Mouse (Mus musculus) R1 (cell line): ENCODE measurements around the gene Pdia5.
A peak's percentile ranks its signal among the peaks of the same experiment; 100 is the strongest.

Source experiments
- DNase-seq: peaks from one replicate; pipeline ENCODE4 v3.0.0-alpha.2; 2018; ENCODE audit warnings: low read depth, low spot score

Pdia5 gene

DNA sequence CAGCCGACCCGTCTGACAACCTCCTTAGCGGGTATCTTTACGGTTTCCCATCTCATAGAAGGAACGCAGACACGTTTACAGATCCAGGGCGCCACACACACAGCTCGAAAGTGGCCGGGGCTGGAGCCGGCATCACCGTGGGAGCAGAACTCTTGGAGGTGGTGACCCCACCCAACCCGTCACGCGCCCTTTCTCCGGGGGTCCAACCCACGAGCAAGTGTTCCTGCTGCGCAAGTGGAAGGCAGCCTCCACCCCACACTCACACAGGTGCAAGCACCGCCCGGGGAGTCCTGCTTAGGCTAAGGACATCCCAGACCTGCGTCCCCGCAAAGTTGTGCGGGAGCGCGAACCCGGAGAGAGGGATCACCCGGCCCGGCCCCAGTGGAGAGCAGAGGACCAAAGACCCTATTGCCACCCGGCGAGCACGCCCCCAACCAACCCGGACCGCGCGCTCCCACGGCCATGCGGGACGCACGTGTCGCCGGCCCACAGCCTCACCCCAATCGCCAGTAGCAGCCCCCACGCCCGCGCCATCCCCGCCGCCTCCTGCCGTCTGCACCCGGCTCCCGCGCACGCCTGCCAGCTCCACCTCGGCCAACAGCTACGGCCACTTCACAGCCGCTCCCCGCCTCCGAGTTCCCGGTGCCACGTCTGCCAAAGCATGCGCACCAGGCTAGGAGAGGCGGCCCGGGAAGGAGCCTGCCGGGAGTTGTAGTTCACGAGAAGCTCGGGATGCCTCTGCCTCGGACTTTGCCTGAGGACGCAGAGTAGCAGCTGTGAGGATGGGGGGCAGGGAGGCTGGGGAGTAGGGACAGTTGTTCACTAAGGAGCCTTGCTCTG, at the start of gene Pdia5:
Gene Pdia5, minus strand, starts transcription at position 643 of the 840 bp plus-strand sequence.
- DNase-seq = peak; percentile 89

DNA sequence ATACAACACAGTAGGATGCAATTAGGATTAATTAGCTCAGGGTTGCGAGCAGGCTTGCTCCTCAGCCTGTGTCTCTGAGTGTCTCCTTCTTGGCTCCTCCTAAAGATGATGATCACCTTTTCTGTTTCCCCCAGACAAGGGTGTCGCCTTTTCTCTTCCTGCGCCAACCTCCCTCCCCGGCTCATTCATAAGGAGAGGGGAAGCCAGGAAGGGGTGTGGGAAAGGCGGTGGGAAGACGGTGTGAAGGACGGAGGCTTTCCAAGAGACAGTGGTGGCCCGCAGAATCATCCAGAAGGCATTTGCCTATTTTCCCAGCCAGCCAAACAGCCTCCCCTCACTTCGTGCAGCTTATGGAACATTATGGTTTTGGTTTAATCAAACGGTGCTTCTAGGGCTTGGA, 48.4 kb upstream of the Pdia5 start:
- no peak for DNase-seq

DNA sequence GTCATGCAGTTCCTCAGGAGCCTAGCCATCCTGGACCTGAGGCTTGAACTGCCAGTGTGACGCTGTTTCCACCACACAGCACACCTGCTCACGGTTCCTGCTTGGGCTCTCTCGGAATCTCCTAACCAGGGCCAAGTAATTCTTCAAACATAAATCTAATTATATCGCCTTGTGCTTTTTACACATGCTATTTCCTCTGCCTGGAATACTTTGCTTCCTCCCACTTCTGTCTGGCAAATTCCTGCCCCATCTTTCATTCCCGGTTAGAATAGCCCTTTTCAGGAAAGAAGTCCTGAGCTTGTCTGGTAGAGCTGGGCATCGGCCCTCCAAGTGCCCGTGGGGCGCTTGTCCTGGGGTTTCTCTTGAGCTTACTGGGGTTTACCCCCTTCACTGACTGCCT, 47.0 kb upstream of the Pdia5 start:
- DNase-seq = no peak

DNA sequence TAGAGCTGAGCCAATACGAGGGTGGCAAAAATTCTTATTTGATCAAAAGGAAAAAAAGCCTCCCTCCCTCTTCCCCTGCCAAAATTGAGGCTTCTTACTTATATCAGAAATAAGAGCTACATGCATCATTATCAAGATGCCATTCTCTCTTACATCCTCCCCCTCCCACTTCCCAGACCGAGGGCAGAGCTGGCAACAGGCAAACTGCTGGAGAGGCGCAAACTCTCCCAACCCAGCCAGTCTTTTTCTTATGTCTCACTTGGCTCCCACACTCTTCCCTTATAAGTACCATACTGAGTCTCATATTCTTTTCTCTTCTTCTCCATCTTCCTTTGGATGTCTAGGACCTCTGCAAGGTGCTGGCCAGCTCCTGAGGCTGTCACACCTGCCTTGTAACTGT, 44.0 kb upstream of the Pdia5 start:
- no peak for DNase-seq

DNA sequence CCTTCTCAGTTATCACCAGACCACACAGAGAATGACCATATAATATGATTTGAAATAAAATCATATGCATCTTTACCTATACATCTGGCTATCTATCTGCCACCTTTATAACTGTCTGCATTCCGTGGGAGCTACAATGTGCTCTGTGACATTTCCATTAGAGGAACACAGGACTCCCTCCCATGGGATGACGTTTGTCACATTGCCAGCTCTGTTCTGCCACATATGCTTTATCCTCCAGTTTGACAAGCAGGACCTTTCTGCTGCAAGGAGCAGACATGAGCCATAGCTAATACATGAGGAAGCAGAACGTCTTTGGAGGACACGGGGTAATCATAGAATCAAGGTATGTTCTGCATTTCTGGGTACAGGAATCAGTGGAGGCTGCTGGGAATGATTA, 33.5 kb upstream of the Pdia5 start:
- no peak for DNase-seq

DNA sequence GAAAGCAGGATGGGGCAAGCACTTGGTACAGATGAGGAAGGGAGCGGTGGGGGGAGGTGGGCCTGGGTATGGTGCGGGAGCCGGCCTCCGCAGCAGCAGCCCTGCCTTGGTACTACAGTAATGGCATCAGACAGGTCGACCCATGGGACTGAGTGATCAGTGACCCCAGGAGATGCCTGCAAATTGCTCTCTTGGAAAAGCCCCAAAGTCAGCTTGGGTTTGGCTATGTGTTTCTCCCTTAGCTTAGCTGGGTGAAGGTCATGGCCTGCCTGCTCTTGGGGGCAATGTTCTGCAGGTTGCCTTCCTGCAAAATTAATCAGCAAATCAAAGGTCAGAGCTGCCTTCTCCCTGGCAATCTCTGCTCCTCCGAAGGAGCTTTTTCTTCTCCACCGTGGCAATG, 28.6 kb upstream of the Pdia5 start:
- no peak for DNase-seq

DNA sequence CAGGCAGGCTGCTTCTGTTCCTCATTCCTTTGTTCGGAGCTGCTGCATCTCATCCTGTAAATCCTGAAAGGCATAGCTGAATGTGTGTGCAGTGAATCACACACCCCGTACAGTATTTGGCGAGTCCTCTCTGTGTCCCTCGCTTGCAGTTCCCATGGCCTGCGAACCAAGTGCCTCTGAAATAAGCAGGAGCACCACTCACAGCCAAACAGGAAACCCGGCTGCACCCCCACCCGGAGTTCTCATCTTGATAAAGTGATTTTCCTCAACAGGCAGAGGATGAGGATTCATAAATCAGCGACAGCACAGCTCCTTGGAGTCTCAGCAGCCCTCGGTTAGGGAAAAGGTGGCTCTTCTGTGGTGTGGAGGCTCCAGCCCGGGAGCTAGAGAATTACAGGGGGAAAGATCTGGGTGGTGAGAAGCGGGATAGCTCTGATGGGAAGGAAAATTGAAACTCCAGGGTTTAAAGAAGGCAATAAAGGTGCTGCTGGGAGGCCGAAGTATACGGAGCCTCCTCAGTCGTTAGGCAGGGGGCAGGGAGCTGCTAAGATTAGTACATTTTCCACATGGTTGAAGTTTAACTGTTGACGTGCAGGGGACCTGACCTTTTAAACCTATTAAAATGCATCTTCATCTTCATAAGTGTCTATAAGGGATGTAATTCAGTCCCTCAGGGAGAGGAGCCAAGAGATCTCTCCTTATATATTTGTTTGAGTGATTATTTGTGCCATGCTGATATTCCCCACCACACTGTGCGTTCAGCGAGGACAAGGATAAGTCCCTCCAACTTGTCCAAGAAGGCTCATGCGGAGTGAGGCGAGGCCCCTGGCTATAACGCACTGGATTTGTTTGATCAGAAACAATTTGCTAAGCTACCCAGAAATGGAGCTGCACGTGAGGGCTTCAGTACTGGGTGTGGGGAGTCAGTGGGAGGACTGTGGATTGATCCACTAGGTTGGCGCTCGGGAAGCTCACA, 27.6 kb upstream of the Pdia5 start:
- DNase-seq = no peak

DNA sequence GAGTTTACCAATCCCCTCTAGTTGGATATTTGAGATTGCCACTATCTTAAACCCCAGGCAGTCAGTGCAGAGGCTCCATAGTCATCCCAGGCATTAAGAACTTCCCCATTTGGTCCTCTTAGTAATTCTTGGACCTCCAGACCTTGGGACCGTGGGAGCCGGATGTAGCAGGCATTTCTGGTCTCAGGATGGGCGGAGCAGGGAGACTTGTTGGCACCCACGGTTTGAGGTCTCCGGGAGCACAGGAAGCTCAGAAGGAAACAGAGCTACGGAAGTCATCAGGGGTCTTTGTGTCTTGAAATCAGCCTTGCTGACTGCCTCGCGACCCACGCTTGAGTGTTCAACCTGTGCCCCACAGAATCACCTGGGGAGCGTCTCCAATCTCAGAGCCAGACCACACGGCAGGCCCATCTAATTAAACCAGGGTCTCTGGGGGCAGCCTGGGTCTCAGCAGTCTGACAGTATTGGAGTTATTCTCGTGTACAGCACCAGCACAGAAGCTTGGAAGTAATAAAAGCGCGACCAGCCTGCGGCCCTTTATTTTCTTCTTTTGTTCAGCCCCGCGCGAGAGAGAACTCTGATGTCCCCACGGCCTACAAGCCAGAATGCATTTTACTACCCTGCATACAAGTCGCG, 25.4 kb upstream of the Pdia5 start:
- DNase-seq = no peak

DNA sequence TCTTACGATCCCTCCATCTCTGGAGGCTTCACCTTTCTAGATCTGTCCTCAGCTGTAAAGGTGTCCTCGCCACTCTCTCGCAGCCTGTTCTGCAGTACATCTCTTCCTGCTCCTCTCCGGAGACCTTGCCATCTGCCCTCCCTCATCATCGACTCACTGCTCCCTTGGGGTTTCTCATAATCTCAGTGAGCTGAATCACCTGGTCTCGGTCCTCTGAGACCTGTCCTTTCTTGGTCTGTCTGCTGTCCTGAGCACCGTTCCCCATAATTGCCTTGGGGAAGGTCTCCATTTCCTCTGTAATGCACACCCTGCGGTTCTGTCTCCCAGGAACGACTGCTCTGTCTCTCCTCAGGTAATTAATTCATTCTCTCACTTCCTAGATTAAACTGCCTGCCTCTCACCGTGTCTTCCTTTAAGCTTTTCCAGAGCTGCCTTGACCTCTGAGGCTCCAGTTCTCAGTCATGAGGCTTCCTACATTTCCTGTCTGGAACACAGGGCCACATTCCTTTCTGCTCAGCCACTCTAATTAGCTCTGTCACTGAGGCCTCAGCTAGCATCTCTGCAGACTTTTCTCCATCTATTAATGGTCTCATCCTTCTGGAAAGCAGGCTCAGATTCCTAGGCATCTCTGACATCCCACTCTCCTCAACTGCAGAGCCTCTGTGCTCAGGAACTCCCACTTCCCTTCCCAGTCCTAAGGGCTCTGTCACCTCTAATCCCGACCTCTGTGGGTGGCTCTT, 18.8 kb upstream of the Pdia5 start:
- no peak for DNase-seq

DNA sequence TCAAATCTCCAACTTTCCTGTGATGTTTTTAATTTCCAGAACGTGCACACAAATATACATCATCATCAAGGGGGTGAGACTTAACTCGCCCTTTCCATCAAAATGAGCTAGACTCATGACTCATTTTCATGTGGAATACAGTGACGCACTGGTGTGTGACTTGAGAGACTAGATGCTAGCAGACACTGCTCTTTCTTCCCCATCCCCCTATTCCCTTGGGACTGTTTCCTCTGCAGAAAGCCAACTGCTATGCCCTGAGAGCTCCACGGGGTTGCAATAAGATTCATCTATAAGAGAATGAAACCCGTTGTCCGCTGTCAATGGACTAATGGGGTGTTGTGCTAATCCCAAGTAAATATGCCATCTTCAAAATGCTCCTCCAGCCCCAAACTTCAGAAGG, 17.9 kb upstream of the Pdia5 start:
- DNase-seq = no peak

DNA sequence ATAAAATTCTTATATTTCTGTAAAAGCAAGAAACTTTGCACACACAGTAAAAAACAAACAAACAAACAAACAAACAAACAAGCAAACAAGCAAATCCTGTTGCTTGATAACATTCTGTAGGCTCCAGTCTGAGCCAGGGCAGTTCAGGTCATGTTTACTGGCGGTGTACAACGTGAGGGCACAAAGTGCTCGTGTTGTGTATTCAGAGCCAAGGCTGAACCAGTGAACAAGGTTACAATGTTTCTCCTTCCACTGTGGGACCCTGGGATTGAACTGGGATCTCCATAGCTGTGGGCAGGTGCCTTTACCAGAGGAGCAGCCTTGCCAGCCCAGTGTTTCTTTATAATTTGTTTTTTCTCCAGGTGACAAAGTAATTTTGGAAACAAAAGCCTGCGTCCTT, 15.1 kb upstream of the Pdia5 start:
- no peak for DNase-seq

DNA sequence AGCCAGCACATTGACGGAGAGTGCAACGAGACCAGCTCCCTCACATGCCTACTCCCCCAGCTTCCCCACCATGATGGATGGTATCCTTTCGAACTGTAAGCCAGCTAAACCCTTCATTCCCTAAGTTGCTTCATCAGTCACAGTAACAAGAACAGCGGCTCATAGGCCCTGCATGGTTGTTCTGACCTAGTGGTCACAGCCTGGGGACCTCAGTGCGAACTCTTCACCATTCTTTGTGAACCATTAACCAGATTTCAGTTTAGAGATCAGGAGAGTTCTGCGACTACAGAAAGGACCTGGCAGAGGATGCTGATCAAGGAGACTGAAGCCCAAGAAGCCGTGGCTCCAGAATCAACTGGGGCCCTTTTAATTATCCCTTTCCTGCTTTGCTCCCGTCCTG, 13.6 kb upstream of the Pdia5 start:
- no peak for DNase-seq

DNA sequence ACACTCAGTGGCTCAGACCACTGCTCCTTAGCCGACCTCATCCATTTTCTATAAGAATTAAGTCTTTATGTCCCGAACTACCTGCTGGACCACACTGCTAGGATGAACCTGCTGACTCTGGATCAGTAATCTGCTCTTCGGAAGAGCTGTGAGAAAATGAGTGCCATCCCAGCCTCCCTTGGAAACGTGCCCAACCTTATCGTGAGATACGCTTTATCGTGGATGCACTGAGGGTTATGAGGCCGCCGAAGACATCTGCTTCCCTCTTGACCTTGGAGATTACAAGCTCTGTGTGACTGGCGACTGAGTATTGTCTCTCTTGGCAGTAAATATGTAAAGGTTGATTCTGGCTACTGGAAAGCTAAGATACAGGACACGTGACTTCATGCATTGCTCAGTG, 11.8 kb upstream of the Pdia5 start:
- no peak for DNase-seq

DNA sequence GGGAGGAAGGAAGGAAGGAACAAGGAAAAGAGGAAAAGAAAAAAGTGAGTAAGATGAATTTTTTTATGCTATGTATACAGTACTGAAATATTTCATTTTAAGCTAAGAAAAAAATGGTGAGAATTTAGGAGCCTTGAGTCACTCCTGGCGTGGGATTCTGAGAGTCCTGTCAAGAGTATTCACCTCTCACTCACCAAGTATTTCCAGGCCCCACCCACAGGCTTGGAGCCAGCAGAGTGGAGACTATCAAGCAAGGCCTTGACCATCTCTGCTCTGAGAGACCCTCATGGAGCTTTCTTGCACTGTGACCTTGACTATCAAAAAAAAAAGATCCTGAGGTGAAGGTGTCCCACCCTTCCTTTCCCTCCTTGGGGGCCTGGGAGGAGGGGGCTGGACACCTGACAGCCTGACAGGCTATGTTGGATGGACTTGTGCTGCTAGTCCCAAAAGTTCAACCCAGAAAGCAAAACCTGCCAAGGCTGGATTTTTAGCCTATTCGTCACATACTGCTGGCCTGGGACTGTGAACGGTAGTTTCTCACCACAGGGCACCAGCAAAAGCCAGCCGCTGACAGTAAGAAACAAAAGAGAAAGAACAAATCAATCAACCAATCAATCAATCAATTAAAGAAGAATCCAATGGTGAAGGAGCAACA, 10.6 kb upstream of the Pdia5 start:
- no peak for DNase-seq

DNA sequence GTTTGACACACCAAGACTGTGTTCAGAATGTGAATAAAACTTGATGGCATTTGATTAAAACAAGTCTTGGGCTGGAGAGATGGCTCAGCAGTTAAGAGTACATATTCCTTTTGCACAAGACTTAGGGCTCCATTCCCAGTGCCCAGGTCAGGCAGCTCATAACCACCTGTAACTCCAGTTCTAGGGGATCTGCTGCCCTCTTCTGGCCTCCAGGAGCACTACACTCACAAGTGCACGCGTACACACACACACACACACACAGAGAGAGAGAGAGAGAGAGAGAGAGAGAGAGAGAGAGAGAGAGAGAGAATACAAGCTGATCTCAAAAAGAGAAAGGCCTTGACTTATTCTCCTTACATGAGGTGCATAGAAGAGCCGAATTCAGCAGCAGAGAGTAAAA, 9.7 kb upstream of the Pdia5 start:
- DNase-seq = peak; percentile 65

DNA sequence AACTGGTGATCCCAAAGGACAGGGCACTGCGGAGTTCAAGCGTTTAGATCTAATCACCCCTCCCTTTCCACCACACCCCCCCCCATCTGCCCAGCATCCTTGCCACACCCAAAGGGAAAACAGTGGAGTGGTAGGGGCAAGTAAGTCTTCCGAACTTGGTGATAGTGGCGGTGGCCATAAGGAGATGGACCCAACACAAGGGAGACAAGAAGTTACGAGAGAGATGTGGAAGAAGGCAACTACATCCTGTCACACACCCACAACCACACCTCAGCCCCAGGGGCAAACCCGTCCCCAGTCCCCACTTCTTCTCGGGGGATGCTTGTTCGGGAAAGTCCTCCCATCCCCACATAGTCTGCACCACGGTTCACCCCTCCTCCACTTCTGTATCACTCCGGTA, 880 bp downstream of the Pdia5 start:
- peak; percentile 8 for DNase-seq

DNA sequence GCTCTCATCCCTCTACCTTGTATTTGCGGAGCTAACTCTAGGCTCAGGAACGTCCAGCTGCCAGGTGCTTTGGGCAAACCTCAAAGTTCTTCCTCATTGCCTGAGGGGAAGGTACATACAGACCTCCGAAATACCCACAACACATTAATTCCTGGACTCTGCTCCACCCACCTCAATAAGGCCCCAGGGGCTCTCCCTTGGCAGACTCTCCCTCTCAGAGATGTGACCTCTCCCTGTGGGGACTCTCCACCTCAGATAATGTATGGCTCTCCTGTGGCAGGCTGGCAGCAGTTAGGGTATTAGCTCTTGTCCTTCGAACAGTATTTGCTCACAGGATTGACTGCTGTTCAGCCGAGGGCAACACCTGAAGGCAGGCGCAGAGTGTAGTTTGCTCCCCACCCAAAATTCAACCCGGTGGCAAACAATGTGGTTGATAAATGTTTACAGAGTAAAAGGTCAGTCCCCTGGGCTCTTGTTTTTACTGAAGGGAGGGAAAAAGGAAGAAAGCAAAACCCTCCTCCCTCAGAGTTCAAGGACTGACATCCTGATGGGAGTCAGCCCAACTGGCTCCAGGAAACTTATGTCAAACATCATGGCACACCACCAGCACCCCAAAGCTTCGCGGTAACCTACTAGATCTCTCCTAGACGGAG, 1.5 kb downstream of the Pdia5 start:
- DNase-seq = no peak

DNA sequence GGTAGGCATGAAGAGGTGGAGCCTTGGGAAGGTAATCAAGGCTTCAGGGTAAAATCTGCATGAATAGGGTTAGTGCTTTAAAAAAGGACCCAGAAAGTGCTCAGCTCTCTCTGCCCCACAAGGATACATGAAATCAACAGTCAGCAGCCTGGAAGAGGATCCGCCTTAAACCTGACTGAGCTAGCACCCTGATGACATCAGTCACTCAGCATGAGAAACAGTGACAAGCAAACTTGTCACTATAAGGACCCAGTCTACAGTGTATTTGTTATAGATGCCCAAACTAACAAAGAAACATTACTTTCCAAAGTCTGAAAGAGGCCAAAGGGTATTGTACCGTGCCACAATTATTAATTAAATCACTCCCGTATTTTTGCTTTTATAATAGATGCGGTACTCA, 2.9 kb downstream of the Pdia5 start:
- DNase-seq = no peak

DNA sequence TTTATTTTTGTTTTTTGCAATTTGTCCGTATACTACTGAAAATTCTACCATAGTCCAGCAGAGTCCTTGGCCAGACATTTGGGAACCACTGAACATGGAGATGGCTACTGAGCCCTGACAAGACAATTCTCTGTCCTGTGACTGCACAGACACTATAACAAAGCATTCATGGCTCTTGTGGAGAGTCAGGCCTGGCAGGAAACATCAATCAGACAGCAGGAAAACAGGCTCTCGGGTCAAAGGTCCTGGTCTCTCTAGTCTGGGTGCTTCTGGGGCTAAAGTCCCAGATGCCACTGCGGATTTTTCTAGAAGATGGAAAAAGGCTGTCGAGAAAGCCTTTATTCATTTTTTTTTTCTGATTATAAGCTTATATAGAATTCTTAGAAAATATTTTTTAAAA, 3.6 kb downstream of the Pdia5 start:
- DNase-seq = no peak

DNA sequence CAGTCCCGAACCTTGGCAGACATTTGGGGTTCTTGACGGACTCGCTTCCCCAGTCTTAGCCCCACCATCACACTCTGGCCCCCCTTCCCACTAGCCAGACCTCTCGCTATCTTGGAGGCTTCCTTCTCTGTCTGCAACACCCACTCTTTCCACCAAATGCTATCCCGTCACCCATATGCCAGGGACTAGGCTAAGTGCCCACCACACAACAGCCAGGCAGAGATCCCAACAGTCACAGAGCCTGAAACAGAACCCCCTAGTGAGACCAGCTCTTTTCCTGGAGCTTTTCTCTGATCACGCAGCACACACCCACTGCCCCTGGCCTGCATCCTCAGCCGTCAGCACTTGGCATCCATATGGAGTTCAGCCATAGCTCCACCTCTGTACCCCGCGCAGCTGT, 5.0 kb downstream of the Pdia5 start:
- no peak for DNase-seq
